Mouse (Mus musculus) CH12.LX (cell line): ENCODE data around the gene Sit1. TPM values are rescaled to one million over a fixed set of nuclear protein-coding genes. Genes with fewer than 3 reads are reported as not detected.
A peak's percentile ranks its signal among the peaks of the same experiment; 100 is the strongest.
"Not testable (repeated sequence)": the region's sequence is repeated elsewhere in the genome, so short reads cannot be mapped to it uniquely, and the experiment has no call there.

Source experiments
- DNase-seq: peaks from one replicate; pipeline ENCODE4 v3.0.0-alpha.2; 2013; ENCODE audit errors: extremely low read depth
- H3K27ac ChIP-seq: 2 replicates; pipeline ENCODE4 v1.5.1; 2012; ENCODE audit warnings: low read depth, mild to moderate bottlenecking, control low read depth, moderate library complexity; ENCODE audit not compliant: insufficient read depth
- H3K27me3 ChIP-seq: replicated peaks from 2 replicates; pipeline ENCODE3; 2012; ENCODE audit warnings: inconsistent platforms
- H3K36me3 ChIP-seq, 2 experiments: replicated peaks in 1 of 2; 2 replicates each; pipeline versions ENCODE3 to v1.6.1; 2012; ENCODE audit warnings: inconsistent platforms in 1 of 2, low read length in 1 of 2, mild to moderate bottlenecking in 1 of 2, mixed read lengths in 1 of 2, moderate library complexity in 1 of 2; ENCODE audit not compliant: control insufficient read depth in 1 of 2, insufficient read depth in 1 of 2
- H3K4me1 ChIP-seq, 2 experiments: 2 replicates each; pipeline ENCODE4 v1.6.1; 2012; ENCODE audit warnings: inconsistent platforms in 1 of 2, moderate library complexity in 1 of 2; ENCODE audit not compliant: insufficient read depth in 2 of 2, control insufficient read depth in 1 of 2
- H3K4me2 ChIP-seq: 2 replicates; pipeline ENCODE4 v1.6.1; 2012; ENCODE audit warnings: low read depth, mild to moderate bottlenecking, control low read depth; ENCODE audit not compliant: poor library complexity, insufficient read depth, severe bottlenecking
- H3K4me3 ChIP-seq, 3 experiments: fragments of 150-350 bp in 1 of 3; sonication (generic) in 1 of 3; replicated peaks in 1 of 3; 2 replicates each; pipeline versions ENCODE3 to v1.5.1; 2011 to 2012; ENCODE audit warnings: low read depth in 2 of 3, low read length in 2 of 3, mild to moderate bottlenecking in 2 of 3, moderate library complexity in 2 of 3, control low read depth in 1 of 3, improper control_type of control experiment in 1 of 3, inconsistent platforms in 1 of 3, mixed read lengths in 1 of 3; ENCODE audit not compliant: poor library complexity in 1 of 3
- H3K79me2 ChIP-seq: replicated peaks from 2 replicates; pipeline ENCODE4 v1.6.1; 2012; ENCODE audit warnings: mild to moderate bottlenecking, moderate library complexity; ENCODE audit not compliant: control insufficient read depth, poor library complexity, insufficient read depth, severe bottlenecking; ENCODE audit errors: extremely low read depth
- H3K9ac ChIP-seq: 2 replicates; pipeline ENCODE4 v1.6.1; 2012; ENCODE audit warnings: low read depth, mild to moderate bottlenecking, control low read depth, moderate library complexity; ENCODE audit not compliant: insufficient read depth
- H3K9me3 ChIP-seq: replicated peaks from 2 replicates; pipeline ENCODE3; 2012; ENCODE audit warnings: low read length, inconsistent platforms, mixed read lengths
- CHD1 ChIP-seq: IDR thresholded peaks from 2 replicates; pipeline ENCODE4 v1.6.1; 2012; ENCODE audit warnings: low read depth, low read length, improper control_type of control experiment, inconsistent platforms
- CTCF ChIP-seq, 2 experiments: IDR thresholded peaks in 1 of 2; conservative IDR thresholded peaks in 1 of 2; 2 replicates each; pipeline ENCODE4 v1.5.1; 2011 to 2012; ENCODE audit warnings: low read depth in 2 of 2, low read length in 2 of 2, improper control_type of control experiment in 1 of 2, inconsistent platforms in 1 of 2, mild to moderate bottlenecking in 1 of 2, moderate library complexity in 1 of 2
- ETS1 ChIP-seq: conservative IDR thresholded peaks from 2 replicates; pipeline ENCODE4 v1.6.1; 2012; ENCODE audit warnings: low read depth, mild to moderate bottlenecking, inconsistent platforms, low read length, improper control_type of control experiment, moderate library complexity
- MAFK ChIP-seq: IDR thresholded peaks from 2 replicates; pipeline ENCODE4 v1.6.1; 2011; ENCODE audit warnings: low read length, improper control_type of control experiment; ENCODE audit not compliant: insufficient replicate concordance
- MAX ChIP-seq: IDR thresholded peaks from 2 replicates; pipeline ENCODE4 v1.6.1; 2011; ENCODE audit warnings: low read length, improper control_type of control experiment
- NELFE ChIP-seq: IDR thresholded peaks from 2 replicates; pipeline ENCODE4 v1.6.1; 2011; ENCODE audit warnings: low read depth, low read length, improper control_type of control experiment
- NRF1 ChIP-seq: IDR thresholded peaks from 2 replicates; pipeline ENCODE4 v1.6.1; 2014; ENCODE audit warnings: low read depth, mild to moderate bottlenecking, inconsistent platforms, low read length, improper control_type of control experiment, moderate library complexity
- POLR2AphosphoS2 ChIP-seq: IDR thresholded peaks from 2 replicates; pipeline ENCODE4 v1.6.1; 2011; ENCODE audit warnings: low read depth, low read length, improper control_type of control experiment
- SIN3A ChIP-seq: IDR thresholded peaks from 2 replicates; pipeline ENCODE4 v1.6.1; 2012; ENCODE audit warnings: low read length, improper control_type of control experiment, inconsistent platforms
- TBP ChIP-seq: conservative IDR thresholded peaks from 2 replicates; pipeline ENCODE4 v1.6.1; 2011; ENCODE audit warnings: low read depth, low read length, improper control_type of control experiment
- TCF12 ChIP-seq: IDR thresholded peaks from 2 replicates; pipeline ENCODE4 v1.6.1; 2014; ENCODE audit warnings: low read depth, mild to moderate bottlenecking, inconsistent platforms, low read length, improper control_type of control experiment
- USF1 ChIP-seq: IDR thresholded peaks from 2 replicates; pipeline ENCODE4 v1.6.1; 2014; ENCODE audit warnings: low read depth, mild to moderate bottlenecking, inconsistent platforms, low read length, improper control_type of control experiment
- ZNF384 ChIP-seq: IDR thresholded peaks from 2 replicates; pipeline ENCODE4 v1.6.1; 2012; ENCODE audit warnings: low read depth, low read length, improper control_type of control experiment, inconsistent platforms
- dilution Hi-C: fragments of 300-500 bp; cut with MboI; formaldehyde crosslinking; loops from 2 replicates; pipeline ENCODE4 v1.14.3; 2020; ENCODE audit warnings: low sequenced_read_pairs; ENCODE audit not compliant: extremely low pct_unique_long_range_greater_than_20kb, extremely low pct_ligation_motif_present
- in situ Hi-C: fragments of 300-500 bp; cut with MboI; formaldehyde crosslinking; loops from 3 replicates; pipeline ENCODE4 v1.14.3; 2019; ENCODE audit warnings: low sequenced_read_pairs, low pct_ligation_motif_present, low pct_unique_long_range_greater_than_20kb, mixed read lengths
- polyA plus RNA-seq: library from polyadenylated mRNA; unstranded; fragments of >175 nt; gene quantifications from 2 replicates; pipeline ENCODE4 v1.2.1, GENCODE M21; 2012; ENCODE audit warnings: low read depth; ENCODE audit not compliant: insufficient read length
- total RNA-seq, 2 experiments: library from RNA; depleted of rRNA; stranded (reverse); fragments of 300-350 nt in 1 of 2; fragments of >200 nt in 1 of 2; gene quantifications; 2 replicates each; pipeline ENCODE4 v1.2.3; 2012 to 2014

The Sit1 gene
- total and polyA plus RNA-seq, 3 experiments, result 2.8 to 10.5 (median 10.1) TPM

DNA sequence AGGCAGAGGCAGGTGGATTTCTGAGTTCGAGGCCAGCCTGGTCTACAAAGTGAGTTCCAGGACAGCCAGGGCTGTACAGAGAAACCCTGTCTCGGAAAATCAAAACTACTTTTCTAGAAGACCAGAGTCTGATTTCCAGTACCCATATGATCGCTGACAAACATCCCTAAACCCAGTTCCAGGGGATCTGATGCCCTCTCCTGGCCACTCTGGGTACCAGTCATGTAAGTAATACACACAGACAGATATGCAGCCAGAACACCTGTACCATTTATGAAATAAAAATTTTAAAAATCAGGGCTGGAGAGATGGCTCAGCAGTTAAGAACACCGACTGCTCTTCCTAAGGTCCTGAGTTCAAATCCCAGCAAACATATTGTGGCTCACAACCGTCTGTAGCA lies 2.1 kb upstream of the Sit1 start:
- peak in 1 of 2 experiments; percentile 38; a peak in 2 of 4 replicates for TF ChIP-seq CTCF (conservative IDR thresholded peaks at IDR 0.05 in 1 of 2, IDR thresholded peaks at IDR 0.05 in 1 of 2; ENCODE audit: low read depth in 2 of 2, low read length in 2 of 2)
- TF ChIP-seq, all 38 proteins: peak for 1; not testable (repeated sequence) for 37
- H3K9me3 ChIP-seq, dilution Hi-C loops, H3K27ac ChIP-seq, H3K27me3 ChIP-seq, H3K36me3 ChIP-seq, DNase-seq, H3K79me2 ChIP-seq, in situ Hi-C loops, H3K4me3 ChIP-seq, H3K4me2 ChIP-seq, H3K9ac ChIP-seq: not testable (repeated sequence)
- peaks cover 10 to 32% of the 10 kb centered on the region in 2 experiments for H3K4me1 ChIP-seq

DNA sequence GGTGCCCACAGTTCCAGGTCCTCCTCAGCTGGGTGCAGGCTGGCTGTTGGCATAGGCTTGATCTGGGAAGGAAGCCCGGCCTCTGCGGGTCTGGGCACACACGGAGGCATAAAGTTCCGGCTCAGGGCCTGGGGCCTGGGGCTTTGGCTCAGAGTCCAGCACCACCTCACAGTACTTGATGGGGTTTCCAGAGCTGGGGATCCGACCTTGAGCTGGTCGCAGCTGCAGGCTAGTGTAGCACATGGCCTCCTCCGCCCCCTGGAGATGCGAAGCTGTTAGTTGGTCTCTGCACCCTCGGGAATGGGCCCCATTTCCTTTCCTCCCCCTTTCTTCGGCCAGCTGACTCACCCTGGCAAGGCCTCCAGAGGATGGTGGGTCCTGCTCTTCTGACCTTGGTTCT lies 943 bp downstream of the Sit1 start:
- peak; percentile 24 for DNase-seq
- dilution Hi-C loops (no loop called here), in situ Hi-C loops (loop anchor here (5.0 kb wide), 1 partner anchor 40 kb away; the partner anchor contains the start of gene Tesk1)
- Histone ChIP-seq H3K9me3 (peaks cover 3% of the 10 kb centered on the region), H3K27me3 (peaks cover 1% of the 10 kb centered on the region), H3K4me2 (peak overlapping the region; percentile 32), H3K9ac (no peak overlapping the region), H3K27ac (no peak overlapping the region), H3K4me3 (peak overlapping the region in 1 of 3 experiments; percentile 58), H3K36me3 (no peaks in the 10 kb centered on the region), H3K79me2 (no peaks in the 10 kb centered on the region), H3K4me1 (peaks cover 10 to 36% of the 10 kb centered on the region in 2 experiments)
- no peak for TF ChIP-seq SIN3A
- TF ChIP-seq MAX, result 0 out of 2 replicates have a peak, but pooled peaks have one; percentile 23
- no peak for TF ChIP-seq USF1

DNA sequence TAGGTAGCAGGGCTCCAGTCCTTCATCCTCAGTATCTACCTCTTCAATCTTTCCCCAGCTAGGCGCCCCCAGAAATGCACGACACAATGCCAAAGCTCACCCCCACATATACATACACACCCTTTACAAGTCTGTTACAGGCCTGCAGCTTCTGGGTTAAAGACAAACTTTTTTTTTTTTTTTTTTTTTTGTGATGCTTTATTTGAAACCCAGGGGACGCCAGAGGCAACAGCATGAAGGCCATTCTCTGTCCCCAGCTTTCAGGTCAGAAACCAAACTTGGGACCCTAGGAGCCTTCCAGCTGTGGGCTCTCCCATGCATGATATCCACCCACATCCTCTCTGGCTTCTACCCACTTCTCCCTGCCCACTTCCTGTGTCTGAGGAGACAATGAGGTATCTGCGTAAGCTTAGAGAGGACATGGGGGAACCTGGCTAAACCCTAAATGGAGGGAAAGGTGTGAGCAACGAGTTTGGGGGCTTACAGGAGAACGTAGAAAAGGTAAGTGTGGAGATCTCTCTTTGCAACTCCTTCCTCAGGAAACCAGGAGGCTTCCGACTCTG lies 1.6 kb downstream of the Sit1 start:
- Histone ChIP-seq H3K9me3 (peaks cover 3% of the 10 kb centered on the region), H3K79me2 (no peaks in the 10 kb centered on the region), H3K27ac (no peak overlapping the region), H3K36me3 (no peaks in the 10 kb centered on the region), H3K4me1 (peaks cover 10 to 36% of the 10 kb centered on the region in 2 experiments), H3K4me2 (no peak overlapping the region), H3K27me3 (no peaks in the 10 kb centered on the region), H3K4me3 (peak overlapping the region in 1 of 3 experiments; percentile 58), H3K9ac (no peak overlapping the region)
- TF ChIP-seq NELFE (no peak), ETS1 (0 out of 2 replicates have a peak, but pooled peaks have one; percentile 17), MAFK (no peak), CTCF (conservative IDR thresholded peaks at IDR 0.05 in 1 of 2, IDR thresholded peaks at IDR 0.05 in 1 of 2; ENCODE audit: low read depth in 2 of 2, low read length in 2 of 2) (no peak), TCF12 (no peak), TBP (no peak), CHD1 (no peak), NRF1 (no peak), POLR2AphosphoS2 (no peak), ZNF384 (peak; percentile 88)
- dilution Hi-C loops, result no loop called here
- in situ Hi-C loops, result loop anchor here (5.0 kb wide), 1 partner anchor 40 kb away; the partner anchor contains the start of gene Tesk1
- DNase-seq, result peak; percentile 45
